Mouse (Mus musculus) erythroblast, embryonic 14.5 days (primary cell): ENCODE measurements around the gene Iqcn. TPM values are rescaled to one million over a fixed set of nuclear protein-coding genes. Genes with fewer than 3 reads are reported as not detected.

Source experiments
- H3K27me3 ChIP-seq: 2 replicates; pipeline ENCODE4 v1.6.1; 2012; ENCODE audit warnings: inconsistent platforms; ENCODE audit not compliant: control insufficient read depth
- H3K36me3 ChIP-seq: 2 replicates; pipeline ENCODE4 v1.6.1; 2012; ENCODE audit warnings: mild to moderate bottlenecking, inconsistent platforms; ENCODE audit not compliant: control insufficient read depth
- H3K4me1 ChIP-seq: 2 replicates; pipeline ENCODE4 v1.6.1; 2012; ENCODE audit warnings: inconsistent platforms; ENCODE audit not compliant: control insufficient read depth
- H3K4me3 ChIP-seq: replicated peaks from 2 replicates; pipeline ENCODE3; 2012; ENCODE audit warnings: moderate library complexity, mild to moderate bottlenecking, inconsistent platforms
- H3K9me3 ChIP-seq: 2 replicates; pipeline ENCODE4 v1.6.1; 2012; ENCODE audit warnings: low read length, inconsistent platforms, mixed read lengths; ENCODE audit not compliant: control insufficient read depth
- GATA1 ChIP-seq: IDR thresholded peaks from 2 replicates; pipeline ENCODE4 v1.6.1; 2012; ENCODE audit warnings: low read length, inconsistent platforms, mixed read lengths
- TAL1 ChIP-seq: IDR thresholded peaks from 3 replicates; pipeline ENCODE4 v1.6.1; 2012; ENCODE audit warnings: low read length, inconsistent platforms, mixed read lengths
- polyA plus RNA-seq: library from polyadenylated mRNA; stranded (reverse); fragments of >175 nt; gene quantifications from 2 replicates; pipeline ENCODE4 v1.2.3, GENCODE M21; 2012

Iqcn gene
- polyA plus RNA-seq, 1 experiment: not detected

DNA sequence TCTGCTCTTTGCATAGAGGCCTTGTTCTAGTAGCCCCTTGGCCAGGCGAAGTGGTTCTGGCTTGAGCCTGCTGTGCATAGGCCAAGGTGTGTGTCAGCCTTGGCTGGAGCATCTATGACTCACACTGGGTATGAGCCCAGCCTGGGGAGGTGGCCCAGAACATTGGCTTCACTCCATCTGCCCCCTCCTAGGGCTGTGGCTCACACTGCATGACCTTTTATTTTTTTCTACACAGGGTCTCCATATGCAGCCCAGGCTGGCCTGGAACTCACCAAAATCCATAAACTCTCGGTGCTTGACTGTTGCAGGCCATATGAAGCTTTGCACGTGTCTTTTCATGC lies 445 bp upstream of the Iqcn start:
- Histone ChIP-seq H3K4me1 (peaks cover 43% of the 10 kb centered on the region), H3K27me3 (no peaks in the 10 kb centered on the region), H3K4me3 (no peak overlapping the region), H3K36me3 (peaks cover 4% of the 10 kb centered on the region), H3K9me3 (peaks cover 4% of the 10 kb centered on the region)
- TF ChIP-seq GATA1 (no peak), TAL1 (no peak)

DNA sequence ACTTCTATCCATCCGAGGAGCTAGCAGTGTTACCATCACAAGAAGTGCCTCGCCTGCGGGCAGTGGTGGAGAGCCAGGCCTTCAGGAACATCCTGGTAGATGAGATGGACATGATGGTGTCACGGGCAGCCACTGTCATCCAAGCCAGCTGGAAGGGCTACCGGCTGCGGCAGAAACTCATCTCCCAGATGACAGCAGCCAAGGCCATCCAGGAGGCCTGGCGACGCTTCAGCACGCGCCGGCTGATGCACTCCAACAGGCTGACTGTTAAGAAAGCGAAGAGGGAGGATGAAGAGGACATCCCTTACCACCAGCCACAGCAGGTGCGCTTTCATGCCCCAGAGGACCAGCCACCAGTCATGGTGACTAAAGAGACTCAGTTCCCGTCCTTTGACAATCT lies 5.0 kb downstream of the Iqcn start:
- Histone ChIP-seq H3K27me3 (no peaks in the 10 kb centered on the region), H3K36me3 (no peaks in the 10 kb centered on the region), H3K9me3 (peaks cover 4% of the 10 kb centered on the region), H3K4me3 (no peak overlapping the region), H3K4me1 (peaks cover 13% of the 10 kb centered on the region)
- TF ChIP-seq TAL1 (no peak), GATA1 (no peak)

DNA sequence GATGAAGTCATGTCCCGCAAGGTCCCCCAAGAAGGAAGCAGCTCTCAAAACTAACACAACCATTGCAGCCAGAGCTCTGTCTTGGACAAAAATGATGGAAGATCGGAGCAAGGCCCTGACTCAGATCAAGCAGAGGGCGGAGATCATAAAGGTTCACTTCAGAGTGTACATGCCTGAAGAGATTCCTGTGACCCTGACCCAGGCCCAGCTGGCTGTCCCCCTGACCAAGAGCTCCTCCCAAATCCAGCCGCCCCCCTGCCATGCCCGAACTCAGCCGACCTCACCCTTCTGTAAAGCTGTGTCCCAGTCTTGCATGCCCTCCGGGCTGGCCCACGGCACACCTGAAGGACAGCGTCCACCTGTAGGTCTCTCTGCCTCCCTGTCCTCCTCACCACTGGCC lies 6.5 kb downstream of the Iqcn start:
- H3K4me1 ChIP-seq: peaks cover 13% of the 10 kb centered on the region
- H3K4me3 ChIP-seq: no peak overlapping the region
- TF ChIP-seq TAL1 (no peak), GATA1 (no peak)
- H3K9me3 ChIP-seq: peaks cover 4% of the 10 kb centered on the region
- H3K36me3 ChIP-seq: no peaks in the 10 kb centered on the region
- H3K27me3 ChIP-seq: no peaks in the 10 kb centered on the region

DNA sequence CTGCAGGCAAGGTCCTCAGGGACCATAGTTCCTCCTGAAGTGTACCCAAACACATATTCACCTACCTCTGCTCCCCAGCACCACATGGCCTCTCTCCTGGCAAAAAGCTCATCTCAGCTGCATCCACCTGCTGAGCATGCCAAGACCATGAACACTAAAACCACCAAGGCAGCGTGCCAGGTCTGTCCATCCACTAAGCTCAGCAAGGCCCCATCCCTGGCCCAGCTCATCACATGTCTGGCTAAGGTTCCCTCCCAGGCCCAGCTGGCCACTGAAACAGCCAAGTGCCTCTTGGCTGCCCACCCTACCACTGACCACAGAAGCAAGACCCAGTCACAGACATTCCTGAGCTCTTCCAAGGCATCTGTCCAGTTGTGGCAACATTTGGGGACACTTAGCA lies 7.0 kb downstream of the Iqcn start:
- peaks cover 13% of the 10 kb centered on the region for H3K4me1 ChIP-seq
- H3K4me3 ChIP-seq: no peak overlapping the region
- H3K9me3 ChIP-seq: peaks cover 4% of the 10 kb centered on the region
- TF ChIP-seq TAL1 (no peak), GATA1 (no peak)
- no peaks in the 10 kb centered on the region for H3K36me3 ChIP-seq
- H3K27me3 ChIP-seq: no peaks in the 10 kb centered on the region

DNA sequence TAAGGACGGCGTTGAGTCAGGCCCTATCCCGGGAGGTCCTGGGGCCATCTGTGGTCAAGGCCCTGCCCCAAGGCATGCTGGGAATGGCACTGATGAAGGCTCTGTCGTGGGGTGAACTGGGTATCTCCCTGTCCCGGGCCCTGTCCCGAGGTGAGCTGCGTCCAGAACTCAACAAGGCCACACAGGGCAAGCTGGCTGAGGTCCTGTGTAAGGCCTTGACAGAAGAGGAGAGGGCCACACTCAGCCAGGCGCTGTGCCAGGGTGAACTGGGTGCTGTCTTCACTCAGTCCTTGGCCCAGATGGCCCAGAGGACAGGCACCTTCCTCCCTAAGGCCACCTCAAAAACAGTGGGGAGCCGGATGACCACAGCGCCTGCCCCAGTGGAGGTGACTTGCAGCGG lies 7.8 kb downstream of the Iqcn start:
- H3K36me3 ChIP-seq: no peaks in the 10 kb centered on the region
- peaks cover 4% of the 10 kb centered on the region for H3K9me3 ChIP-seq
- no peak for TF ChIP-seq GATA1
- no peaks in the 10 kb centered on the region for H3K27me3 ChIP-seq
- H3K4me1 ChIP-seq: peaks cover 13% of the 10 kb centered on the region
- no peak overlapping the region for H3K4me3 ChIP-seq

DNA sequence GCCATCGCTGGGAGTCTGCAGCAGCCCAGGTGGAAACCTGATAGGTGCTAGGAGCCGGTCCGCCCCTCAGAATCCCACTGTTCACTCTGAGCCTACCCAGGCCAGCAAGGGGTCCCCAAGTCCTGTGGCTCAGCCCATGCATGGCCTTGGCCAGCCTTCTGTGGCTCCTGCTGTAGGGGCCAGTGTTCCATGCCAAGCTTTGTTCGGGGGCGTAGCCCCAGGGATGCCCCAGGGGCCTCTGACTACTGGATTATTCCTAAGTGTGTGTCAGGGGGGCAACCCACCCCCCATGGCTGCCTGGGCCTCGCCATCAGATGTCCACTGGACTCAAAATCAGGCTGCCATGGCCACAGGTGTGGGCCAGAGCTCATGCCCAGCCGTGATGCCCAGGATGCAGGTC lies 10.7 kb downstream of the Iqcn start:
- Histone ChIP-seq H3K36me3 (no peaks in the 10 kb centered on the region), H3K4me1 (peaks cover 4% of the 10 kb centered on the region), H3K4me3 (no peak overlapping the region), H3K9me3 (no peaks in the 10 kb centered on the region), H3K27me3 (peaks cover 3% of the 10 kb centered on the region; the same call in 1 of the 2 replicates)
- TF ChIP-seq TAL1 (no peak), GATA1 (no peak)

DNA sequence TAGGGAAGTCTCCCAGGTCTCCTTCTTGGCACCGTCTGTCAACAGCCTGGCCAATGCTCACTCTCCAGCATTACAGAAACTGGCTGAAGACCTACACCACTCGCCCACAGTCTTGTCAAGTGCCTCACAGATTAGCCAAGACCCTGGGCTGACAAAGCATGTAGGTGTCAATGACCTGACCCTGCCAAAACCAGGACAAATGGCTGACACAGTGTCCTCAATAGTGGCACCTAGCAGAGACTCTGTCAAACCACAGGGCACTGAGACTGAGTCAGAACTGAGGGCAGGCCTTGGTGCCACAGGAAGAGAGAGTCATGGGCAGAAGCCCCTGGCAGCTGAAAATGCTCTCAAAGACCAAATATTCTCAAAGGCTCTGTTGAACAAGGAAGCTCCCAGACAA lies 11.8 kb downstream of the Iqcn start:
- Histone ChIP-seq H3K4me1 (peaks cover 6% of the 10 kb centered on the region), H3K4me3 (no peak overlapping the region), H3K9me3 (no peaks in the 10 kb centered on the region), H3K27me3 (peaks cover 9% of the 10 kb centered on the region), H3K36me3 (no peaks in the 10 kb centered on the region)
- no peak for TF ChIP-seq TAL1
- no peak for TF ChIP-seq GATA1

DNA sequence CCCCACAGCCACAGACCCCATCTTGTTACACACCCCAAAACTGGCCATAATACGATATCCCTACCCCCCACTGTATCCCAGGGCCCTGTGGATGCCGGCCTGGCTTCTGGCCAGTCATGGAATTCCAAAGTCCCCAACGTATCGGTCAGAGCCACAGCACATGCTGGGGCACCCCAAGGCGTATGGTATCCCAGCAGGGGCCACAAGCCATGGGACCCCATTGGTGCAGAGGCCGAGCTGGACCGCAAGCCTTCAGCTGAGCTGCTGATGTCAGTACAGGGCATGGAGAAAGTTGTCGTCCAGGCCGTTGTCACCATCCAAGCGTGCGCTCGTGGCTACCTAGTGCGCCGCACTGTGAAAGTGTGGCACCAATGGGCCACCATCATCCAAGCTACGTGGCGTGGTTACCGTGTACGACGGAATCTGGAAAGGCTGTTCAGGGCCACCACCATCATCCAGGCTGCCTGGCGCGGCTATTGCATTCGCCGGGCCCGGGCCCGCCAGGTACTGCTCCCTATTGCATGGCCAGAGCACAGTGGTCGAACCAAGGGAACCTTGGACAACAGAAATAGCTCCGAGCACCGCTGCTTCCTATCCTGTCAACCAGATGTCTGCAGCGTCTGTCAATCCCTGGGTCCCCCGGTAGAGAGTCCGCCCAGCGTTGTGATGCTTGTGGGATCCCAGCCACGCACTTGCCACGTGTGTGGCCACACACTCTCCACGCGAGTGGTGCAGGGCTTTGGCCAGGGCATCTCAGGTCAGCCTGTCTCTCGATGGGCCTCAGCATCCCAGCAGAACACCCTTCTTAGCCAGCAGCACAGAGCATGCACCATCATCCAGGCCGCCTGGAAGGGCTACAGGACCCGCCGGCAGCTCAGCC lies 13.5 kb downstream of the Iqcn start:
- H3K4me3 ChIP-seq: no peak overlapping the region
- H3K9me3 ChIP-seq: no peaks in the 10 kb centered on the region
- H3K4me1 ChIP-seq: peaks cover 6% of the 10 kb centered on the region
- peaks cover 10% of the 10 kb centered on the region for H3K27me3 ChIP-seq
- no peaks in the 10 kb centered on the region for H3K36me3 ChIP-seq
- no peak for TF ChIP-seq TAL1
- TF ChIP-seq GATA1: no peak

DNA sequence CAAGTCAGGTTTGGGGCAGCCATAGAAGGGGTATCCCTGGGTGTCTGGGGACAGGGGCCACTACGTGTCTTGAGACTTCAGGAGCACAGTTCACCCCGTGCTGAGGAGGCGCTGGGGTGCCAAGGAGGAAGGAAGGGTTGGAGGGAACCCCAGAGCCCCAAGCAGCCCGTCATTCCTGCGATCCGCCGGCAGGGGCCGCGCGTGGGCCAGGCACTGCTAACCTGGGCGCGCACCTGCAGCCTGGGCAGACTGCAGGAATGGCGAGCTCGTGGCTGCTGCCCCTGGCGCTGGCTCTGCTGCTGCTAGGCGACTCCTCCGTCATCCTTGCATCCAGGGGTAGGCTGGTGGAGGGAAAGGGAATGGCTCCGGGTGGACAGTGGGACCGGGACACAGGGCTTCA lies 15.0 kb downstream of the Iqcn start, which contains the start of gene Gm3336:
Gm3336 (plus strand) TSS at position 247 of the 400 bp plus-strand sequence.
- no peaks in the 10 kb centered on the region for H3K9me3 ChIP-seq
- peaks cover 6% of the 10 kb centered on the region for H3K4me1 ChIP-seq
- peaks cover 10% of the 10 kb centered on the region for H3K27me3 ChIP-seq
- no peaks in the 10 kb centered on the region for H3K36me3 ChIP-seq
- H3K4me3 ChIP-seq: no peak within 1 kb of the TSS
- TF ChIP-seq TAL1: no peak
